Mouse (Mus musculus): Measurements from ENCODE around the gene Dock10. TPM values are rescaled to one million over a fixed set of nuclear protein-coding genes. Genes with fewer than 3 reads are reported as not detected.

Dock10 gene
- polyA plus RNA-seq, 1 experiment: not detected

DNA sequence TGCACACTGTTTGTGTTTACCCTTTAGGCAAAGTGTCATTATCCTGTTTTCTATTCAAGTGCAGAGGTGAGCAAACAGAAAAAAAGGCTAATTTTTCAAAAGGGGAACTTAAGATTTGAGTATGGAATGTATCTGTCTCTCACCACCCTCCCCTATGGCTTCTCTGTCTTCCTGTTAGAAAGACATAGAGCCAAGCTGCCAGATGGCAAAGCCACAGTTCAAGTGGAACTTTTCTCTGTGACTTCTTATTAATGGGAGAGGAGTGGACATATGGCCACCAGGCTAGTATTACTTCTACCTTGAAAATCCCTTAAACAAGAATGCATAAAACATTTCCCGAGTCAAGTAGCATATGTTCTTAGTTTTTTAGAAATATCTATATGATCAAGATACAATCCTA, 39.7 kb downstream of the Dock10 start:
- 98% methylated on average over 1 of the region's 1 CpGs for WGBS
- Histone ChIP-seq H3K4me1 (ENCODE audit: control insufficient read depth, insufficient read depth, low read length) (no peaks in the 10 kb centered on the region), H3K27ac (ENCODE audit: insufficient read depth, low read depth, low read length) (no peak overlapping the region), H3K4me3 (ENCODE audit: insufficient read depth, low read depth, low read length) (no peak overlapping the region)
- no peak for TF ChIP-seq CTCF (IDR thresholded peaks at IDR 0.05; ENCODE audit: insufficient read depth, low read depth, low read length)
- no peak for TF ChIP-seq POLR2A (IDR thresholded peaks at IDR 0.05; ENCODE audit: insufficient read depth, low read depth, low read length)

DNA sequence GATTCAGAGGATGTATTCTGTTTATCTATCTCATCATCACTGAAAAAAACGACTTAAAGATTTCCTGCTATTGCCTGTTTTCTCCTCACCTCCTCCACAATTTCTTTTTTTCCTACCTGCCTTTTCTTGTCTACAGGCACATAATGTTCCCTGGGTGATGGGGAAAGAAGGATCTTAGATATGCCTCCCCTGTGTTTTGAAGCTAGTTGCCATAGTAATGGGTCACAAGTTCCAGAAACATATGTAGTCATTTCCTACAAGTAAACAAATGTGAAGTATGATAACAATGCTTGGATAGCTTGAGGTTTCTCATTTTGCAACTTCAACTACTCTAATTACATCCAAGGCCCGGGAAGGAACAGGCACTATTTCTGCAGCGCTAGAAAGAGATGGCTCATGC, 42.4 kb downstream of the Dock10 start:
- WGBS: 54% methylated on average over 3 of the region's 3 CpGs
- Histone ChIP-seq H3K4me1 (ENCODE audit: control insufficient read depth, insufficient read depth, low read length) (no peaks in the 10 kb centered on the region), H3K27ac (ENCODE audit: insufficient read depth, low read depth, low read length) (no peak overlapping the region), H3K4me3 (ENCODE audit: insufficient read depth, low read depth, low read length) (no peak overlapping the region)
- TF ChIP-seq POLR2A (IDR thresholded peaks at IDR 0.05; ENCODE audit: insufficient read depth, low read depth, low read length): no peak
- no peak for TF ChIP-seq CTCF (IDR thresholded peaks at IDR 0.05; ENCODE audit: insufficient read depth, low read depth, low read length)

DNA sequence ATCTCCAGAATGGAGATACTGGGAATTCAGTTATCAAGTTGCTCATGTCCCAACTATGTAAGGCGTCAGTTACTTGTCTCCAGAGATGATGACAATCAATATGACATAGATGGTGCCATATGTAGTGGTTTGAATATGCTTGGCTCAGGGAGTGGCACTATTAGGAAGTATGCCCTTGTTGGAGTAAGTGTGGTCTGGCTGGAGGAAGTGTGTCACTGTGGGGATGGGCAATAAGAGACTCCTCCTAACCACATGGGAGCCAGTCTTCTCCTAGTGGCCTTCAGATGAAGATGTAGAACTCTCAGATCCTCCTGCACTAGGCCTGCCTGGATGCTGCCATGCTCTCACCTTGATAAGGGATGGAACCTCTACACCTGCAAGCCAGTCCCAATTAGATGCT, 44.4 kb downstream of the Dock10 start:
- 98% methylated on average over 1 of the region's 1 CpGs for WGBS
- H3K4me3 ChIP-seq (ENCODE audit: insufficient read depth, low read depth, low read length): no peak overlapping the region
- H3K4me1 ChIP-seq (ENCODE audit: control insufficient read depth, insufficient read depth, low read length): no peaks in the 10 kb centered on the region
- H3K27ac ChIP-seq (ENCODE audit: insufficient read depth, low read depth, low read length): no peak overlapping the region
- no peak for TF ChIP-seq POLR2A (IDR thresholded peaks at IDR 0.05; ENCODE audit: insufficient read depth, low read depth, low read length)
- TF ChIP-seq CTCF (IDR thresholded peaks at IDR 0.05; ENCODE audit: insufficient read depth, low read depth, low read length): no peak

- no peak overlapping the region for H3K27ac ChIP-seq (ENCODE audit: insufficient read depth, low read depth, low read length)
- WGBS: 33% methylated on average over 8 of the region's 8 CpGs
- no peaks in the 10 kb centered on the region for H3K4me1 ChIP-seq (ENCODE audit: control insufficient read depth, insufficient read depth, low read length)
- no peak overlapping the region for H3K4me3 ChIP-seq (ENCODE audit: insufficient read depth, low read depth, low read length)
- TF ChIP-seq POLR2A (IDR thresholded peaks at IDR 0.05; ENCODE audit: insufficient read depth, low read depth, low read length): no peak
- no peak for TF ChIP-seq CTCF (IDR thresholded peaks at IDR 0.05; ENCODE audit: insufficient read depth, low read depth, low read length)
Measured at GRCm38 (mm10) chr1:80710607-80711261, 47.6 kb downstream of the Dock10 start.

DNA sequence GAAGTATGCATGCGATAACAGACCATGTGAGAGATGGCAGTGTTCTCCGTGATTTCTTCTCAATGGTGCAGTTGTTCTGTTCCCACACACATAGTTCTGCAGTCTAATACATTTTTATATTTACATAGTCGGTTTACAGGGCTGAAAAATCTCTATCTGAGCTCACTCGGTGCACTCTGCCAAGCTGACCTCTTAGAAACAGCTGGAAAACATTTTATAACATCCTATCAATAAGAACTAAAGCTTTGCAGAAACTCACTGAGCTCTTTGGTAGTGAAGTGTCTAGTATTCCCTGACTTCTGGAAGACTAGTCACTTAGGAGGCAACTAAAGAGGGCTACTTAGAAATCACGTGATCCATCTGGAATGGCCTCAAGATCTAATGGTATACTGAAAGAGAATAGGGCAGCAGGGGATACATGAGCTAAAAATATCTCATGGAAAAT, 48.2 kb downstream of the Dock10 start:
- H3K4me1 ChIP-seq (ENCODE audit: control insufficient read depth, insufficient read depth, low read length): no peaks in the 10 kb centered on the region
- H3K27ac ChIP-seq (ENCODE audit: insufficient read depth, low read depth, low read length): no peak overlapping the region
- no peak overlapping the region for H3K4me3 ChIP-seq (ENCODE audit: insufficient read depth, low read depth, low read length)
- no peak for TF ChIP-seq CTCF (IDR thresholded peaks at IDR 0.05; ENCODE audit: insufficient read depth, low read depth, low read length)
- WGBS: 23% methylated on average over 5 of the region's 5 CpGs

- Histone ChIP-seq H3K4me3 (ENCODE audit: insufficient read depth, low read depth, low read length) (peak overlapping the region; percentile 55), H3K27ac (ENCODE audit: insufficient read depth, low read depth, low read length) (peak overlapping the region; percentile 32; the same call in 1 of the 2 replicates), H3K4me1 (ENCODE audit: control insufficient read depth, insufficient read depth, low read length) (no peaks in the 10 kb centered on the region)
- TF ChIP-seq CTCF (IDR thresholded peaks at IDR 0.05; ENCODE audit: insufficient read depth, low read depth, low read length) (no peak), POLR2A (IDR thresholded peaks at IDR 0.05; ENCODE audit: insufficient read depth, low read depth, low read length) (no peak)
- 20% methylated on average over 14 of the region's 14 CpGs for WGBS
Measured at GRCm38 (mm10) chr1:80709299-80709698, 49.0 kb downstream of the Dock10 start.

GRCm38 (mm10) chr1:80703279-80703678, 55.0 kb downstream of the Dock10 start:
- TF ChIP-seq POLR2A (IDR thresholded peaks at IDR 0.05; ENCODE audit: insufficient read depth, low read depth, low read length) (no peak), CTCF (IDR thresholded peaks at IDR 0.05; ENCODE audit: insufficient read depth, low read depth, low read length) (no peak)
- WGBS: 97% methylated on average over 1 of the region's 1 CpGs
- Histone ChIP-seq H3K27ac (ENCODE audit: insufficient read depth, low read depth, low read length) (no peak overlapping the region), H3K4me1 (ENCODE audit: control insufficient read depth, insufficient read depth, low read length) (no peaks in the 10 kb centered on the region), H3K4me3 (ENCODE audit: insufficient read depth, low read depth, low read length) (no peak overlapping the region)

DNA sequence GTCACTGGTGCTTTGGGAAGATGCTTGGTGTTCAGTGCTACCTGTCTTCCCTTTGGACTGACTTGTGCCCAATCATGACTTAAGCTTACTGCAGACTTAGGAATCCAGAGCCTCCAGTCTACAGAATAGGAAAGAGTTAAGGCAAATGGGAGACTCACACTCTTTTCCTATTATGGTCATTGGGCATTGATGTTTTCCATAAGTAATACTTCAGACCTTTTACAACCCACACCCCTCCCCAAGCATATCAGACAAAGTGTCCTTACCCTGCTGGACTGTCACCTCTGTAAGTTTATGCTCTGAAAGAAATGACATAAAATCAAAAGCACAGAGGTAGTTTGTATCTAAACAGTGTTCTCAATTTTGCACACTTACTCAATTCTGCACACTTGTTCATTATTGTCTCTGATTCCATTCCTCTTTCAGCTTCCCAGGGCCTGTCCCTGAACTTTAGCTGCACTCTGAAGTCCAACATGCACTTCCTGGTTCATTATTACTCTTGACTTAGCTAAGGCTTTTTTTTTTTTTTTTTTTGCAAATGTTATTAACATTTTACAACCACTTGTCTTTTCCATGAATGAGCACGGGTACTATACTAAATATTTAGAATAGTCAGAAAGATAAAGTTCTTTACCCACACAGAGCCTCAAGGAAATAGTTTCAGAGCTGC, 82.2 kb downstream of the Dock10 start:
- Histone ChIP-seq H3K4me3 (ENCODE audit: insufficient read depth, low read depth, low read length) (no peak overlapping the region), H3K27ac (ENCODE audit: insufficient read depth, low read depth, low read length) (no peak overlapping the region), H3K4me1 (ENCODE audit: control insufficient read depth, insufficient read depth, low read length) (no peaks in the 10 kb centered on the region)
- no peak for TF ChIP-seq POLR2A (IDR thresholded peaks at IDR 0.05; ENCODE audit: insufficient read depth, low read depth, low read length)
- TF ChIP-seq CTCF (IDR thresholded peaks at IDR 0.05; ENCODE audit: insufficient read depth, low read depth, low read length): no peak
- 73% methylated on average over 1 of the region's 1 CpGs for WGBS

DNA sequence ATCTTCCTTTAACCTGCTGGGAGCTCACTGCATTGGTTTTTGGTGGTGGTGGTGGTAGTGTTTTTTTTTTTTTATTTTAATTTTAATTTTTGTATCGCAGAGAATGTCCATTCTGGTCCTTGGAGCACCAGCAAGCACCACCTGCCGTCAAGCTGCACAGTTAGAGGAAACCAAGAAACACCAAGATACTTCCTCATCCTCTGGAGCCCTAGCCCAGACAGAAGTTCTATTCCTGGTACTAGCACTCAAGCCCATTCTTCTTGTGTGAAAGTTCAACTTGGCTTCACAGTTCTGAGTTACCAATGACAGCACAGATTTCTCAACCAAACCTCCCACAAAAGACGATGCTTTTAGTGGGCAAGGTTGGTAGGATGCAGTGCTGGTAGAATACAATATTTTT, 86.6 kb downstream of the Dock10 start:
- 89% methylated on average over 3 of the region's 3 CpGs for WGBS
- H3K4me3 ChIP-seq (ENCODE audit: insufficient read depth, low read depth, low read length): no peak overlapping the region
- no peak for TF ChIP-seq CTCF (IDR thresholded peaks at IDR 0.05; ENCODE audit: insufficient read depth, low read depth, low read length)
- H3K27ac ChIP-seq (ENCODE audit: insufficient read depth, low read depth, low read length): no peak overlapping the region
- no peaks in the 10 kb centered on the region for H3K4me1 ChIP-seq (ENCODE audit: control insufficient read depth, insufficient read depth, low read length)
